Mouse (Mus musculus) forebrain, embryonic 16.5 days (tissue): Measurements from ENCODE around the gene Gabarap. TPM values are rescaled to one million over a fixed set of nuclear protein-coding genes. Genes with fewer than 3 reads are reported as not detected.
A peak's percentile ranks its signal among the peaks of the same experiment; 100 is the strongest.

Experiments used
- ATAC-seq: fragments of 200-750 bp; cut with Nextera tagmentation; 2 replicates; pipeline ENCODE4 v1.8.0; 2017; ENCODE audit warnings: mild to moderate bottlenecking, moderate library complexity
- H3K27ac ChIP-seq: fragments of 300-500 bp; sonication (generic); 2 replicates; pipeline ENCODE4 v1.5.1; 2014; ENCODE audit warnings: low read length, control low read depth
- H3K27me3 ChIP-seq: fragments of 300-500 bp; sonication (generic); replicated peaks from 2 replicates; pipeline ENCODE4 v1.6.1; 2014; ENCODE audit warnings: low read length; ENCODE audit not compliant: control insufficient read depth, insufficient read depth
- H3K36me3 ChIP-seq: fragments of 300-500 bp; sonication (generic); 2 replicates; pipeline ENCODE4 v1.6.1; 2014; ENCODE audit not compliant: control insufficient read depth, insufficient read depth
- H3K4me1 ChIP-seq: fragments of 300-500 bp; sonication (generic); replicated peaks from 2 replicates; pipeline ENCODE4 v1.6.1; 2014; ENCODE audit warnings: low read length; ENCODE audit not compliant: control insufficient read depth, insufficient read depth
- H3K4me2 ChIP-seq: fragments of 300-500 bp; sonication (generic); 2 replicates; pipeline ENCODE4 v1.6.1; 2014; ENCODE audit warnings: mild to moderate bottlenecking, low read length, control low read depth
- H3K4me3 ChIP-seq: fragments of 300-500 bp; sonication (generic); replicated peaks from 2 replicates; pipeline ENCODE4 v1.5.1; 2014; ENCODE audit warnings: mild to moderate bottlenecking, low read length, control low read depth
- H3K9ac ChIP-seq: fragments of 300-500 bp; sonication (generic); replicated peaks from 2 replicates; pipeline ENCODE4 v1.6.1; 2014; ENCODE audit warnings: low read depth, low read length, control low read depth
- H3K9me3 ChIP-seq: fragments of 300-500 bp; sonication (generic); 2 replicates; pipeline ENCODE4 v1.6.1; 2016; ENCODE audit warnings: low read length; ENCODE audit not compliant: control insufficient read depth
- WGBS: fragments of 180-500 bp; shearing (Covaris S2); extraction: QIAGEN DNeasy Blood & Tissue Kit; methylation state at CpG from one replicate; pipeline ENCODE4 v1.1.7; 2014; 5-methylcytosine and 5-hydroxymethylcytosine counted together
- microRNA counts: library from miRNA; unstranded; fragments of <30 nt; microRNA quantifications from one replicate; lab custom pipeline; 2016
- microRNA-seq: library from miRNA; unstranded; fragments of <30 nt; microRNA quantifications from one replicate; pipeline ENCODE4, GENCODE M21; 2017
- polyA plus RNA-seq: library from polyadenylated mRNA; unstranded; fragments of >200 nt; fragmentation: Nextera tagmentation; extraction: Ambion mirVana; gene quantifications from 2 replicates; pipeline ENCODE4 v1.2.1, GENCODE M21; 2015

Gabarap gene
- polyA plus RNA-seq, 1 experiment from 2014 or later: 565 TPM

GRCm38 (mm10) chr11:70030651-70031320 lies 39.8 kb downstream of the Gabarap start:
- no peaks in the 10 kb centered on the region for H3K27me3 ChIP-seq
- peaks cover 54% of the 10 kb centered on the region for H3K4me1 ChIP-seq
- no peaks in the 10 kb centered on the region for H3K9me3 ChIP-seq
- H3K4me3 ChIP-seq: peak overlapping the region; percentile 35
- peak overlapping the region; percentile 71 for H3K4me2 ChIP-seq
- no peak for ATAC-seq
- H3K9ac ChIP-seq: peak overlapping the region; percentile 43
- H3K36me3 ChIP-seq: peaks cover 21% of the 10 kb centered on the region
- peak overlapping the region; percentile 96 for H3K27ac ChIP-seq
- WGBS: 94% methylated on average over 28 of the region's 28 CpGs

GRCm38 (mm10) chr11:70031321-70031670 lies 40.4 kb downstream of the Gabarap start:
- Histone ChIP-seq H3K27ac (no peak overlapping the region), H3K9me3 (no peaks in the 10 kb centered on the region), H3K4me3 (no peak overlapping the region), H3K9ac (no peak overlapping the region), H3K27me3 (no peaks in the 10 kb centered on the region), H3K4me1 (peaks cover 49% of the 10 kb centered on the region), H3K4me2 (no peak overlapping the region), H3K36me3 (peaks cover 21% of the 10 kb centered on the region)
- ATAC-seq: no peak
- 98% methylated on average over 11 of the region's 11 CpGs for WGBS

GRCm38 (mm10) chr11:70038174-70038573 lies 47.2 kb downstream of the Gabarap start:
- no peaks in the 10 kb centered on the region for H3K27me3 ChIP-seq
- peaks cover 25% of the 10 kb centered on the region for H3K36me3 ChIP-seq
- H3K9me3 ChIP-seq: no peaks in the 10 kb centered on the region
- no peak overlapping the region for H3K27ac ChIP-seq
- no peak overlapping the region for H3K4me2 ChIP-seq
- H3K9ac ChIP-seq: no peak overlapping the region
- WGBS: 84% methylated on average over 7 of the region's 7 CpGs
- H3K4me3 ChIP-seq: no peak overlapping the region
- no peaks in the 10 kb centered on the region; the same call in 1 of the 2 replicates for H3K4me1 ChIP-seq
- no peak for ATAC-seq

GRCm38 (mm10) chr11:70039631-70040030 lies 48.7 kb downstream of the Gabarap start:
- H3K9me3 ChIP-seq: no peaks in the 10 kb centered on the region
- no peaks in the 10 kb centered on the region; the same call in 1 of the 2 replicates for H3K4me1 ChIP-seq
- no peak overlapping the region for H3K4me2 ChIP-seq
- H3K4me3 ChIP-seq: no peak overlapping the region
- H3K36me3 ChIP-seq: peaks cover 32% of the 10 kb centered on the region
- H3K9ac ChIP-seq: no peak overlapping the region
- H3K27me3 ChIP-seq: no peaks in the 10 kb centered on the region
- 94% methylated on average over 10 of the region's 10 CpGs for WGBS
- no peak for ATAC-seq
- no peak overlapping the region for H3K27ac ChIP-seq

GRCm38 (mm10) chr11:70040184-70040583 lies 49.2 kb downstream of the Gabarap start:
- Histone ChIP-seq H3K9ac (no peak overlapping the region), H3K4me2 (no peak overlapping the region), H3K4me1 (no peaks in the 10 kb centered on the region; the same call in 1 of the 2 replicates), H3K9me3 (no peaks in the 10 kb centered on the region), H3K27ac (no peak overlapping the region), H3K4me3 (no peak overlapping the region), H3K36me3 (peaks cover 34% of the 10 kb centered on the region), H3K27me3 (no peaks in the 10 kb centered on the region)
- ATAC-seq: no peak
- WGBS: 92% methylated on average over 7 of the region's 7 CpGs

GRCm38 (mm10) chr11:70042309-70043085 lies 51.6 kb downstream of the Gabarap start:
- Histone ChIP-seq H3K9ac (no peak overlapping the region), H3K4me1 (no peaks in the 10 kb centered on the region; the same call in 1 of the 2 replicates), H3K36me3 (peaks cover 37% of the 10 kb centered on the region), H3K9me3 (no peaks in the 10 kb centered on the region), H3K27me3 (no peaks in the 10 kb centered on the region), H3K4me2 (no peak overlapping the region), H3K4me3 (no peak overlapping the region), H3K27ac (no peak overlapping the region)
- 89% methylated on average over 23 of the region's 23 CpGs for WGBS
- no peak for ATAC-seq

GRCm38 (mm10) chr11:70043665-70044064 lies 52.7 kb downstream of the Gabarap start:
- Histone ChIP-seq H3K9me3 (no peaks in the 10 kb centered on the region), H3K4me1 (no peaks in the 10 kb centered on the region; the same call in 1 of the 2 replicates), H3K27me3 (no peaks in the 10 kb centered on the region), H3K36me3 (peaks cover 37% of the 10 kb centered on the region), H3K4me2 (no peak overlapping the region), H3K4me3 (no peak overlapping the region), H3K9ac (no peak overlapping the region), H3K27ac (no peak overlapping the region)
- ATAC-seq: no peak
- 83% methylated on average over 7 of the region's 7 CpGs for WGBS

MicroRNA genes within 50 kb of the gene (microRNA counts, 519-probe panel; counts per million panel counts)
- microRNA mmu-miR-324-3p (lab: Ali Mortazavi, UCI): not detected
- 2,816 counts per million, percentile 73 among the panel's probes with 10 or more counts for microRNA mmu-miR-324-5p (lab: Ali Mortazavi, UCI)

Small RNAs within 50 kb of the gene (microRNA-seq; reads per million reads assigned to microRNA genes)
- not detected for gene Gm44349
- 3,521 reads per million, percentile 89 among the genes with 10 or more reads in this experiment for gene Mir324

Other genes with a start within 250 kb of the Gabarap start
- gene Polr2a, start 232.5 kb upstream of the Gabarap start, polyA plus RNA-seq: 16.4 and 18.1 TPM in 2 replicates
- gene Slc35g3, start 229.2 kb upstream of the Gabarap start, polyA plus RNA-seq: 0.16 and 0.18 TPM in 2 replicates
- gene Zbtb4, start 225.2 kb upstream of the Gabarap start, polyA plus RNA-seq: 3.3 and 3.6 TPM in 2 replicates
- gene Chrnb1, start 195.2 kb upstream of the Gabarap start, polyA plus RNA-seq: 1.2 TPM in 2 replicates
- gene Fgf11, start 189.3 kb upstream of the Gabarap start, polyA plus RNA-seq: 5.2 and 5.9 TPM in 2 replicates
- gene Tmem102, start 185.5 kb upstream of the Gabarap start, polyA plus RNA-seq: 0.45 and 0.77 TPM in 2 replicates
- not detected in 2 replicates for gene Gm39566, start 175.8 kb upstream of the Gabarap start, polyA plus RNA-seq
- not detected in 2 replicates for gene Spem2, start 172.7 kb upstream of the Gabarap start, polyA plus RNA-seq
- 0.72 and 0.75 TPM in 2 replicates for gene Spem1, start 169.0 kb upstream of the Gabarap start, polyA plus RNA-seq
- 18.7 and 22.8 TPM in 2 replicates for gene Nlgn2, start 153.4 kb upstream of the Gabarap start, polyA plus RNA-seq
- gene Tmem256, start 152.6 kb upstream of the Gabarap start, polyA plus RNA-seq: 254 and 272 TPM in 2 replicates
- 55.0 and 57.7 TPM in 2 replicates for gene Plscr3, start 144.8 kb upstream of the Gabarap start, polyA plus RNA-seq
- gene Tnk1, start 132.4 kb upstream of the Gabarap start, polyA plus RNA-seq: 0.29 and 0.39 TPM in 2 replicates
- not detected in 2 replicates for gene Tmem95, start 113.1 kb upstream of the Gabarap start, polyA plus RNA-seq
- 1.3 and 1.9 TPM in 2 replicates for gene Kctd11, start 109.7 kb upstream of the Gabarap start, polyA plus RNA-seq
- gene Acap1, start 95.6 kb upstream of the Gabarap start, polyA plus RNA-seq: 0.48 and 0.49 TPM in 2 replicates
- 16.4 and 18.5 TPM in 2 replicates for gene 2810408A11Rik, start 90.2 kb upstream of the Gabarap start, polyA plus RNA-seq
- 19.0 and 21.5 TPM in 2 replicates for gene Neurl4, start 90.1 kb upstream of the Gabarap start, polyA plus RNA-seq
- 81.2 and 91.8 TPM in 2 replicates for gene Gps2, start 77.3 kb upstream of the Gabarap start, polyA plus RNA-seq
- gene Eif5a, start 69.2 kb upstream of the Gabarap start, polyA plus RNA-seq: 1,142 and 1,181 TPM in 2 replicates
- gene Ybx2, start 55.3 kb upstream of the Gabarap start, polyA plus RNA-seq: 3.3 and 3.4 TPM in 2 replicates
- gene Slc2a4, start 43.0 kb upstream of the Gabarap start, polyA plus RNA-seq: 6.6 and 6.7 TPM in 2 replicates
- gene Cldn7, start 26.4 kb upstream of the Gabarap start, polyA plus RNA-seq: 0.84 TPM in 1 of 2 replicates, not detected in the other
- gene Ctdnep1, start 10.0 kb upstream of the Gabarap start, polyA plus RNA-seq: 19.0 and 24.6 TPM in 2 replicates
- 166 and 167 TPM in 2 replicates for gene Elp5, start 8.6 kb upstream of the Gabarap start, polyA plus RNA-seq
- gene Phf23, start 4.6 kb downstream of the Gabarap start, polyA plus RNA-seq: 63.7 and 66.8 TPM in 2 replicates
- 34.6 and 34.7 TPM in 2 replicates for gene Dvl2, start 9.5 kb downstream of the Gabarap start, polyA plus RNA-seq
- gene Acadvl, start 24.3 kb downstream of the Gabarap start, polyA plus RNA-seq: 60.2 and 60.6 TPM in 2 replicates
- gene Dlg4, start 25.8 kb downstream of the Gabarap start, polyA plus RNA-seq: 25.6 and 32.7 TPM in 2 replicates
- 1.5 and 2.0 TPM in 2 replicates for gene Asgr1, start 62.9 kb downstream of the Gabarap start, polyA plus RNA-seq
- gene Asgr2, start 101.5 kb downstream of the Gabarap start, polyA plus RNA-seq: not detected in 2 replicates
- gene Mgl2, start 139.2 kb downstream of the Gabarap start, polyA plus RNA-seq: 0.76 and 1.3 TPM in 2 replicates
- 0.68 and 0.80 TPM in 2 replicates for gene Clec10a, start 165.1 kb downstream of the Gabarap start, polyA plus RNA-seq
- gene Slc16a11, start 221.6 kb downstream of the Gabarap start, polyA plus RNA-seq: 3.1 and 4.8 TPM in 2 replicates
- 13.2 and 14.8 TPM in 2 replicates for gene Slc16a13, start 229.9 kb downstream of the Gabarap start, polyA plus RNA-seq
- 6.9 and 8.1 TPM in 2 replicates for gene Bcl6b, start 238.7 kb downstream of the Gabarap start, polyA plus RNA-seq
- gene 0610010K14Rik, start 246.8 kb downstream of the Gabarap start, polyA plus RNA-seq: 174 and 180 TPM in 2 replicates
- 13.2 and 14.6 TPM in 2 replicates for gene Gm21988, start 248.7 kb downstream of the Gabarap start, polyA plus RNA-seq
- gene Rnasek, start 248.7 kb downstream of the Gabarap start, polyA plus RNA-seq: 287 and 291 TPM in 2 replicates